Mouse (Mus musculus) kidney, embryonic 16.5 days (tissue): ENCODE results near the gene Pip4k2b. TPM values are rescaled to one million over a fixed set of nuclear protein-coding genes. Genes with fewer than 3 reads are reported as not detected.
A peak's percentile ranks its signal among the peaks of the same experiment; 100 is the strongest.

Experiments used
- ATAC-seq: fragments of 200-750 bp; cut with Nextera tagmentation; 2 replicates; pipeline ENCODE4 v1.8.0; 2017; ENCODE audit warnings: moderate TSS enrichment; ENCODE audit not compliant: low FRiP score, low TSS enrichment
- H3K27ac ChIP-seq: fragments of 300-500 bp; sonication (generic); 2 replicates; pipeline ENCODE4 v1.5.1; 2014; ENCODE audit warnings: low read length
- H3K27me3 ChIP-seq: fragments of 300-500 bp; sonication (generic); 2 replicates; pipeline ENCODE4 v1.6.1; 2014; ENCODE audit warnings: low read length, control low read depth, mixed read lengths; ENCODE audit not compliant: insufficient read depth
- H3K36me3 ChIP-seq: fragments of 300-500 bp; sonication (generic); 2 replicates; pipeline ENCODE4 v1.6.1; 2014; ENCODE audit warnings: low read length, control low read depth, mixed read lengths; ENCODE audit not compliant: insufficient read depth
- H3K4me1 ChIP-seq: fragments of 300-500 bp; sonication (generic); 2 replicates; pipeline ENCODE4 v1.6.1; 2014; ENCODE audit warnings: low read length, control low read depth, mixed read lengths; ENCODE audit not compliant: insufficient read depth
- H3K4me2 ChIP-seq: fragments of 300-500 bp; sonication (generic); replicated peaks from 2 replicates; pipeline ENCODE4 v1.6.1; 2014; ENCODE audit warnings: low read depth, low read length
- H3K4me3 ChIP-seq: fragments of 300-500 bp; sonication (generic); 2 replicates; pipeline ENCODE4 v1.5.1; 2014; ENCODE audit warnings: mild to moderate bottlenecking, low read length
- H3K9ac ChIP-seq: fragments of 300-500 bp; sonication (generic); replicated peaks from 2 replicates; pipeline ENCODE4 v1.6.1; 2014; ENCODE audit warnings: low read length
- H3K9me3 ChIP-seq: fragments of 300-500 bp; sonication (generic); 2 replicates; pipeline ENCODE4 v1.6.1; 2016; ENCODE audit warnings: low read length, control low read depth
- WGBS: fragments of 180-500 bp; shearing (Covaris S2); extraction: QIAGEN DNeasy Blood & Tissue Kit; methylation state at CpG from one replicate; pipeline ENCODE4 v1.1.7; 2014; 5-methylcytosine and 5-hydroxymethylcytosine counted together
- polyA plus RNA-seq: library from polyadenylated mRNA; unstranded; fragments of >200 nt; fragmentation: Nextera tagmentation; extraction: Ambion mirVana; gene quantifications from 2 replicates; pipeline ENCODE4 v1.2.1, GENCODE M21; 2015

Gene Pip4k2b
- polyA plus RNA-seq, 1 experiment from 2014 or later, result 1.8 TPM

DNA sequence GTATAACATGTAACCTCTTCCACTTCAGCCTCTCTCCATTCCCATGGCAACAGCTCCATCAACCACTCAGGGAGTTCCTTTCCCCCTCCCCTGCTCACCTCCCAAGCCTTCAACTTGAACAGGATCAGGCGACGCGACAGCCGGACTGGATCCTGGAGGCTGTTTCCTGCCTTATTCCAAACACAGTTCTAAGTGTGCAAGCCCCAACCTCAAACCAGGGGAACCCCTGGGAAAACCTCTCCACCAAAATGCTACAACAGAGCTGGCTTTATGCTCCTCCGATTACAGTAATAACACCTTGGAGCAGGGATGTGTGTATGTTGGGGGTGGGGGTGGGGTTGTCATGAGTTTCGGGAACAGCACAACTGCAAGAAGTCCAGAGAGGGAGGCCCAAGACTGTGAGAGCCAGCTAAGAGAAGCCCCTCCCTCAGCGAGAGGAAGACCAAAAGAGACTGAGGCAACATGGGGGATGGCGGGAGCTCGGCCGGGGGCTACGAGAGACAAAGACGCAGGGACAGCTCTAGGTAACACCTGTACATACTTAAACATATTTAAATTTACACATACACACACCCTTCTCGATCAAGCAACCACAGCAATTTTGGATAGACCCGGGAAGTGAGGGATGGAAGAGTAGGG is 46.5 kb downstream of the Pip4k2b start:
- no peaks in the 10 kb centered on the region for H3K9me3 ChIP-seq
- ATAC-seq, result no peak
- peaks cover 8% of the 10 kb centered on the region; the same call in 1 of the 2 replicates for H3K36me3 ChIP-seq
- H3K9ac ChIP-seq, result peak overlapping the region; percentile 98
- peak overlapping the region; percentile 88 for H3K4me3 ChIP-seq
- H3K27ac ChIP-seq, result peak overlapping the region; percentile 99
- WGBS, result 2% methylated on average over 14 of the region's 14 CpGs
- no peaks in the 10 kb centered on the region for H3K27me3 ChIP-seq
- peak overlapping the region; percentile 98 for H3K4me2 ChIP-seq
- peaks cover 66% of the 10 kb centered on the region for H3K4me1 ChIP-seq

DNA sequence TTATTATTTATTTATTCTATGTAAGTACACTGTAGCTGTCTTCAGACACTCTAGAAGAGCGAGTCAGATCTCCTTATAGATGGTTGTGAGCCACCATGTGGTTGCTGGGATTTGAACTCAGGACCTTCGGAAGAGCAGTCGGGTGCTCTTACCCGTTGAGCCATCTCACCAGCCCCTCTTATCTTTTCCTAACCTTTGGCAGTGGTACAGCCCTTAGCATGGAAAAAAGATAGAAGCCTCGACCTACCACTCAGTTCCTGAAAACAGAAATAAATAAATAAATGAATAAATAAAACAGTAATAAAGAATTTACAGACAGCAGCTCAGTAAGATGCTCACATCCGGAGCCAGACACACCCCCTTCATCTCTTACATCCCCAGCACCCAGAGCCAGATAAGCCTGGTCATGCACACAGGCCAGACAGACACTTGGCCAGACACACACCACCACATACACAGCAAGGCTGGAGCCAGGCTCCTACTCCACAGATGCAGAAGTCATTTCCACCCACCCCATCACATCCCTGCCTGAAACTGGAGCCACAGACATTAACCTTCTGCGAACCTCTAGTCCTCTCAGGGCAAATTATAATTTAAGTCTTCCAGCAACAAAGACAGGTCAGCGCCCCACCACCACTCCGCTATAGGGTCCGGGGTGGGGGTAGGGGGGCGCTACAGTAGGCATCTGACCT is 47.2 kb downstream of the Pip4k2b start:
- Histone ChIP-seq H3K9me3 (no peaks in the 10 kb centered on the region), H3K27ac (peak overlapping the region; percentile 99), H3K4me2 (peak overlapping the region; percentile 98), H3K9ac (peak overlapping the region; percentile 98), H3K36me3 (peaks cover 14% of the 10 kb centered on the region; the same call in 1 of the 2 replicates), H3K4me3 (peak overlapping the region; percentile 88), H3K27me3 (no peaks in the 10 kb centered on the region), H3K4me1 (peaks cover 66% of the 10 kb centered on the region)
- ATAC-seq, result no peak
- WGBS, result 43% methylated on average over 11 of the region's 11 CpGs

DNA sequence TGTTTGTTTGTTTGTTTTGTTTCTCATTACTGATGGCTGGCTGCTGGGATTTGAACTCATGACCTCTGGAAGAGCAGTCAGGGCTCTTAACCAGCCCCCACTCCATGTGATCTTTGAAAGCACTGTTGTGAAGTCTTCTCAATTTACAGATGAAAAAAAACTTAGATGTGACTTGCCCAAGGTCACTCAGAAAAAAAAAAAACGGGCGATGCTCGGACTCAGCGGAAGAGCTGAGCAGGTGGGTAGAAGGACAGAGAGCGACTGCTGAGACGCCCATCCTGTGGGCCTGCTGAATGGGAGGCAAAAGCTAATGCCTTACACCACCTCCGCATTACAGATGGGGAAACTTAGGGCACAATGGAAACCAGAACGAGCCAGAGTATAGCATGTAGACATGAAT is 47.8 kb downstream of the Pip4k2b start:
- peaks cover 20% of the 10 kb centered on the region for H3K36me3 ChIP-seq
- no peak overlapping the region for H3K9ac ChIP-seq
- peaks cover 60% of the 10 kb centered on the region for H3K4me1 ChIP-seq
- 0 out of 2 replicates have a peak overlapping the region, but pooled peaks have one; percentile 5 for H3K4me3 ChIP-seq
- H3K27ac ChIP-seq, result no peak overlapping the region
- H3K9me3 ChIP-seq, result no peaks in the 10 kb centered on the region
- no peak overlapping the region for H3K4me2 ChIP-seq
- no peaks in the 10 kb centered on the region for H3K27me3 ChIP-seq
- no peak for ATAC-seq
- WGBS, result 61% methylated on average over 8 of the region's 8 CpGs

DNA sequence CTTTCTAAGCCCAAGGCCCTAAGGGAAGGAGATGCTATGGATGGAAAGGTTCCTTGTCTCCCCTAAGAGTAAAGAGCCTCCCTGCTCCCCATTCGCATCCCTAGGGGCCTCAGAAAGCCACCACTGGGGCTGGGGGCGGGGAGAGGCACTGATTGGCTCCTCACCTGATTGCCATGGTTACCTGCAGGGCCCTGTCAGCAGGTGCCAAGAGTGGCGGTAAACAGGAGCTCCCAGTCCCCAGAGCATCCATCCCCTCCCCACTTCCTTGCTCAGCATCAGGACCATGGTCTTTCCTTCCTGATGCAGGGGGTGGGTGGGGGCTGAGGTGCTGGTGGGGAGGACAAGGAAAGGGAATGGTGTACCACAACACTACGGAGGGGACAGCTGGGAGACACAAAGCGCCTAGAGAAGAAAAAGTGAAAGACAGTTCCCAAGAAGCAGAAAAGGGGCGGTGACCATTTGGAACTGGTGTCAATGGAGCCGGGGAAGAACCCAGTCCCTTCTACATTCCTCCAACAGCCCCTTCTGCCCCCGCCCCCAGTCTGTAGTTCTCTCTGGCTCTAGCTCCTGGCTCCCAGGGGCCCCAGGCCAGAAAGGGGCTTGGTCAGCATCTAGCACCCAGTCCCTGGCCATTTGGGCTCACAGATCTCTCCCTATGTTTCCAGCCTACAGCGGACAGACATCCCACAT is 48.6 kb downstream of the Pip4k2b start:
- Histone ChIP-seq H3K4me2 (0 out of 2 replicates have a peak overlapping the region, but pooled peaks have one; percentile 7), H3K36me3 (peaks cover 28% of the 10 kb centered on the region), H3K27me3 (no peaks in the 10 kb centered on the region), H3K4me3 (no peak overlapping the region), H3K9me3 (no peaks in the 10 kb centered on the region), H3K4me1 (peaks cover 52% of the 10 kb centered on the region), H3K27ac (no peak overlapping the region), H3K9ac (no peak overlapping the region)
- 41% methylated on average over 9 of the region's 9 CpGs for WGBS
- no peak for ATAC-seq

DNA sequence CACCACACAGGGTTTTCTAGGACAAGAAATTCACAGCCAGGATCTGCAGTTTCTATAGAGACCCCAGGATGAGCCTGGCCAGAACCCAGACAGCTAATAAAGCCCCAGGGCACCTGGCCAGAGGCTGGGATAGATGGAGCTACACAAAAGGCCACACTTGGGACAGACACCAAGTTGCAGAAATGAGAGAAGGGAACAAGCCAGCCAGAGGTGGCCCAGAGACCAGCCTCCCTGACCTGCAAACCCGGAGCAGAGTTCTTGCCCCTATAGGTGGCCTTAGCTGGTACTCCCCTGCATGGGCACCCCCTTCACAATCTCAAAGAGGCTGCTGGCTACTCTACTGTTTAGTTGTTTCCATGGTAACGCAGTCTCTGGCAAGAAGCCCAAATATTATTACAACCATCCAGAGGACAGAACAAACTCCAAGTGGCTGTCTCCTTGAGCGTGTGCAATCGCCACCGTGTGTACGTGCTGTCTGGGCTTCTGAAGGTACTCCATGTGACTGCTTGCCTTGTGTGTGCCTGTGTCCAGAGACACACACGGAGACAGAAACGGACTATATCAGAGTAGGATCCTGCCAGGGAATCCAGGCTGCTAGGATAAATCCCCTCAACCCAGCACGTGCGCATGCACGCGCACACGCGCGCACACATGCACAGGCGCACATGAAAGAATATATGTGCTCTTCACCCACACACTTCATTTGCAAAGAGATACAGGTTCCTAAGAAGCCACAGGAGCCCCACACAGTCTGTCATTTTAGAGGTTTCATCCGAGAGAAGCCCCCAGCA is 49.4 kb downstream of the Pip4k2b start:
- Histone ChIP-seq H3K36me3 (peaks cover 33% of the 10 kb centered on the region), H3K9ac (no peak overlapping the region), H3K27ac (no peak overlapping the region; the same call in 1 of the 2 replicates), H3K4me1 (peaks cover 49% of the 10 kb centered on the region), H3K4me2 (no peak overlapping the region), H3K9me3 (no peaks in the 10 kb centered on the region), H3K4me3 (no peak overlapping the region), H3K27me3 (no peaks in the 10 kb centered on the region)
- no peak for ATAC-seq
- WGBS, result 61% methylated on average over 17 of the region's 17 CpGs

DNA sequence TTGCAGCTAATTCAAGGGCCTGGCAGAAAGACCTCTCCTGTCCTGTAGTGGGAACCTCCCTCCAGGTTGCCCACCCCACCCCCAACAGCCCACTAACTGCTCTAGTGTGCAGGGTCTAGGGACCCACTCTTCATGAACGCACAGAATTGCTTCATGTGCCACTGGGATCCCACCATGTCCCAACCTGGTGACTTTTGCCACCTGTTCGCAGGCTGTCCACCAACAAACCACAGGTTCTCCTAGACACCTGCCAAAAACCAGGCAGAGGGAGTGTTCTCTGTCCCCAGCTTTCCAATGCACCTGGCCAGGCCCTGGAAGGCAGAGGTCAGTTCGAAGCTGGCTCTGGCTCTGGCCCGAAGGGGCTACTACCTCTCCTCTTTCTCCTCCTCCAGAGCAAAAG is 50.1 kb downstream of the Pip4k2b start:
- 81% methylated on average over 4 of the region's 4 CpGs for WGBS
- ATAC-seq, result no peak
- Histone ChIP-seq H3K4me1 (peaks cover 49% of the 10 kb centered on the region), H3K4me3 (no peak overlapping the region), H3K4me2 (no peak overlapping the region), H3K27ac (no peak overlapping the region; the same call in 1 of the 2 replicates), H3K9me3 (no peaks in the 10 kb centered on the region), H3K27me3 (no peaks in the 10 kb centered on the region), H3K36me3 (peaks cover 38% of the 10 kb centered on the region), H3K9ac (no peak overlapping the region)

DNA sequence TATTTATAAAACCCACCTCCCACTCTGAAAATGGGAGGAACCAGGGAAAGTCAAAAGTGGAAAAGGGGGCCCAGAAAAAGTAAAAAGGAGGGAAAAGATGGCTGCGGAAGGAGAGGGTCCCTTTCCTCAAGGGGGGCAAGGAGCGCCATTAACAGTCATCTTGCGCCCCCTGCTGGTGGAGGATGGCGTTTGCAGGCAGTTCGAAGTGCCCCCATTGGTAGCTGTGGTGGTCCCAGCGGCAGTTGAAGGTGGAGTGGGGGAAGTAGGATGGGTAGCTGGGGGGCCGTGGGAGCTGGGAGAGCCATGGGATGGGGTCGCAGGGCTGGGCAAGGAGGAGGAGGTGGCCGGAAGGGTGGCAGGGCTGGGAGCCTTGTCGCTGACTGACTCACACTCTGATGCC is 54.6 kb downstream of the Pip4k2b start:
- Histone ChIP-seq H3K4me2 (no peak overlapping the region), H3K27me3 (no peaks in the 10 kb centered on the region), H3K4me3 (no peak overlapping the region), H3K9ac (no peak overlapping the region), H3K27ac (no peak overlapping the region), H3K4me1 (peaks cover 39% of the 10 kb centered on the region), H3K9me3 (no peaks in the 10 kb centered on the region), H3K36me3 (peaks cover 41% of the 10 kb centered on the region)
- WGBS, result 26% methylated on average over 10 of the region's 10 CpGs
- no peak for ATAC-seq

DNA sequence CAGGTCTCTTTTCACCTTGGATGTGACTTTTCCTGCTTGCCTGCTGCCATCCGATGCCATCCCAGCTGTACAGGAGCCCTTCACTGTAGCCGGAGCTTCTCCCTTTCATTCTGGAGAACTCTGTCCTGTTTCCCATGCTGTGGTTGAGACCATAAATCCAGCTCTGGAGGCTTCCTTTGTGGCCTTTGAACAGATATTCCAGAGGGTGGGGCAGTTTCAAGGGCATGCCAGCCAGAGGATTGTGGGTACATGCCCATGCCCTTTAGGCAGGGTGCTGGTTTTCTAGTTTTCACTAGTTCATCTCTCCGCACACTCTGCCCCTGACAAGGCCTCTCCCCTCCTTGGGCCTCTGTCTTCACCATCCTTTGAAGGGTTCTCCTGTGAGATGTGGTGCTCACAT is 57.4 kb downstream of the Pip4k2b start:
- no peaks in the 10 kb centered on the region for H3K27me3 ChIP-seq
- H3K4me2 ChIP-seq, result 0 out of 2 replicates have a peak overlapping the region, but pooled peaks have one; percentile 58
- peaks cover 38% of the 10 kb centered on the region for H3K4me1 ChIP-seq
- H3K9ac ChIP-seq, result peak overlapping the region; percentile 38; the same call in 1 of the 2 replicates
- H3K4me3 ChIP-seq, result no peak overlapping the region
- H3K27ac ChIP-seq, result no peak overlapping the region
- H3K9me3 ChIP-seq, result no peaks in the 10 kb centered on the region
- peaks cover 40% of the 10 kb centered on the region for H3K36me3 ChIP-seq
- ATAC-seq, result no peak
- 55% methylated on average over 3 of the region's 3 CpGs for WGBS

DNA sequence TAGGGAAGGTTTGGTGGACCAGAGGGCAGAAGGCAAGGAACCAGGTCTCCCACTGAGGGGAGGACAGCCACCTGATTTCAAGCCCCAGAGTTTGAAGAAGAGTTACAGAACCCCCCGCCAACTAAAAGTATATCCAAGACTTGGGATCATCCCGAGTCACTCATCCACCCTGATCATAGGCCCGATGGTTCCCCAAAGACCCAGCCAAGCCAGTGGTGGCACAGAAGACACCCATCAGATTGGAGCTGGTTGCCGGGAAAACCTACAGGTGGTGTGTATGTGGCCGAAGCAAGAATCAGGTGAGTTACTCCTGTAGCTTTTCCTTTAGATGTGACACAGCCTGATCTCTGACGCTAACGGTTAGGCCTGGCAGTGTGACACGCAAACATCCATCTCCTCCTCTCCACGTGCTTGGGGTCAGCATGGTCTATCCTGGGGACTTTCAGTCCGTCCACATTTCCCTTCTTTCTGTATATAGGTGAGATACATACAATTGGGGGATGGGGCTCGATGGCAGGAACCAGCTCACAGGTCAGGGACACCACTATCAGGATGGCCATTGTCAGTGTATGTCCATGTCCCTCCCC is 58.1 kb downstream of the Pip4k2b start:
- Histone ChIP-seq H3K4me3 (peak overlapping the region; percentile 42), H3K4me2 (peak overlapping the region; percentile 58), H3K27me3 (no peaks in the 10 kb centered on the region), H3K4me1 (peaks cover 39% of the 10 kb centered on the region), H3K9ac (peak overlapping the region; percentile 38), H3K9me3 (no peaks in the 10 kb centered on the region), H3K27ac (peak overlapping the region; percentile 54; the same call in 1 of the 2 replicates), H3K36me3 (peaks cover 40% of the 10 kb centered on the region)
- WGBS, result 67% methylated on average over 11 of the region's 11 CpGs
- ATAC-seq, result no peak
